Mouse (Mus musculus): Measurements from ENCODE around the gene Parp11. TPM values are rescaled to one million over a fixed set of nuclear protein-coding genes. Genes with fewer than 3 reads are reported as not detected.

The Parp11 gene
- 11.0 and 14.9 TPM in 2 replicates for polyA plus RNA-seq (2015; fragmentation: Nextera tagmentation; extraction: Ambion mirVana)

DNA sequence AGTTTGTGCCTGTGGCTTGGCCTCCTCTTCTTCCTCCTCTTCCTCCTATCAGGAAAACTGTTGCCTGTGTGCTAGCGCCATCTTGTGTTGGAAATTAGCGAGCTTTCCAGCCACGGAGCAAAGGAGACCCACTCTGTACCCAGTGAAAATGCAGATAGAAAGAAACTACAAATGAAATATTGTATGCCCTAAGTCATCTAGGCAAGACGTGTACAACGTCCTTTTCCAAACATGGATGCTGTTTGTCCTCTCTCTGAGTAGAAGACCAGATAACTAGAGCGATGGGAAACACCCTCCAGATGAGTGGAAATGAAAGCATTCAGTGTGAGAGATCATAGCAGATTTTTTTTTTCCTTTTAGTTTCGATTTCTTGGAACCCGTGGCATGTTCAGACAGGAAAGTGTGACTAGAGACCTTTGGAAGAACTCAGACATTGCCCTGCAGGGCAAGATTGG lies at the start of gene Parp11:
Parp11 (plus strand) TSS at position 405 of the 455 bp plus-strand sequence.

Other genes with a start within 250 kb of the Parp11 start
- gene Cracr2a, start 114.5 kb downstream of the Parp11 start, polyA plus RNA-seq (2015; fragmentation: Nextera tagmentation; extraction: Ambion mirVana) = 1.1 and 2.4 TPM in 2 replicates

Measured in adrenal gland, postnatal 0 days (tissue).